Mouse (Mus musculus): ENCODE measurements at regions not wholly inside any gene's neighbourhood (a gene's known extent, or its start where the extent isn't known, plus 50 kb on each side); places are given as distances from the start of the nearest gene placed in this dataset.
"Not testable (repeated sequence)": the region's sequence is repeated elsewhere in the genome, so short reads cannot be mapped to it uniquely, and the experiment has no call there.

GRCm38 (mm10) chr1:13042326-13042725, 1628.4 kb downstream of the A830018L16Rik start:
- no peak for DNase-seq (ENCODE audit: low spot score)

- DNase-seq (ENCODE audit: low spot score): peak; percentile 26
Observed at GRCm38 (mm10) chr1:13050140-13050775, 1636.4 kb downstream of the A830018L16Rik start.

- not testable (repeated sequence) for DNase-seq (ENCODE audit: low spot score)
Observed at GRCm38 (mm10) chr1:13051433-13052066, 1637.6 kb downstream of the A830018L16Rik start.

GRCm38 (mm10) chr1:13052067-13052460, 1638.2 kb downstream of the A830018L16Rik start:
- peak; percentile 10 for DNase-seq (ENCODE audit: low spot score)

- DNase-seq (ENCODE audit: low spot score): no peak
Observed at GRCm38 (mm10) chr1:13057741-13058140, 1643.8 kb downstream of the A830018L16Rik start.

- DNase-seq (ENCODE audit: low spot score): no peak
Observed at GRCm38 (mm10) chr1:13059616-13060320, 1645.9 kb downstream of the A830018L16Rik start.

All from layer of hippocampus, adult 11-12 months (tissue).